Mouse (Mus musculus): ENCODE data around the gene Cdk15. TPM values are rescaled to one million over a fixed set of nuclear protein-coding genes. Genes with fewer than 3 reads are reported as not detected.

The Cdk15 gene
- 0.32 and 0.44 TPM in 2 replicates for polyA plus RNA-seq (2014; fragmentation: Nextera tagmentation; extraction: Ambion mirVana)

GRCm38 (mm10) chr1:59256751-59257231 is at the start of gene Cdk15:
TSS of gene Cdk15 (plus strand) at chr1:59256906.
- H3K9ac ChIP-seq (ENCODE audit: low read length), result no peak within 1 kb of the TSS
- 13% methylated on average over 13 of the region's 13 CpGs for WGBS
- H3K27ac ChIP-seq (ENCODE audit: low read depth), result no peak within 1 kb of the TSS
- ATAC-seq (replicated peaks; ENCODE audit: low FRiP score, low TSS enrichment, low read depth) (no peak), DNase-seq (ENCODE audit: low spot score) (peak; percentile 62)
- no peaks in the 10 kb centered on the region for H3K27me3 ChIP-seq (replicated peaks; ENCODE audit: control insufficient read depth, insufficient read depth, low read length)
- no peaks in the 10 kb centered on the region for H3K36me3 ChIP-seq (ENCODE audit: control insufficient read depth, insufficient read depth, low read length)
- H3K9me3 ChIP-seq (ENCODE audit: control insufficient read depth, low read length), result no peaks in the 10 kb centered on the region
- H3K4me3 ChIP-seq (ENCODE audit: low read depth, low read length), result no peak within 1 kb of the TSS
- peak within 1 kb of the TSS; percentile 21; the same call in 1 of the 2 replicates for H3K4me2 ChIP-seq (ENCODE audit: low read length)
- H3K4me1 ChIP-seq (replicated peaks; ENCODE audit: control insufficient read depth, insufficient read depth, low read length), result peaks cover 11% of the 10 kb centered on the region

DNA sequence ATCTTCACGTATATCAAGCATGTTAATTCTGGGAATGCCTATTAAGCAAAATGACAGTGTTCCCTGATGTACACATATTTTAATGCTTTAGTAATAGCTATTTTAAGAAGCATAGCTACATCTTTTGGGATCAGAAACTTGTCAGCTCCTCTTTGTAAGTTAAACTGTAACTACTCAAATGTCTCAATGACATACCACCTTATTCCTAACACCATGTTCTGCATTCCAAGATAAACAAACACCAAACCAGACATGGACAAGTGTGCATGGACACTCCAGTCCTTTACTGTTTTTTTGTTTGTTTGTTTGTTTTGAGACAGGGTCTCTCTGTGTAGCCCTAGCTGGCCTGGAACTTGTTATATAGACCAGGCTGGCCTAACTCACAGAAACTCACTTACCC is 48.4 kb upstream of the Cdk15 start:
- ATAC-seq (replicated peaks; ENCODE audit: low FRiP score, low TSS enrichment, low read depth) (no peak), DNase-seq (ENCODE audit: low spot score) (no peak)
- no peak overlapping the region for H3K4me3 ChIP-seq (ENCODE audit: low read depth, low read length)
- no peaks in the 10 kb centered on the region for H3K4me1 ChIP-seq (replicated peaks; ENCODE audit: control insufficient read depth, insufficient read depth, low read length)
- WGBS, result 88% methylated on average over 1 of the region's 1 CpGs
- H3K9me3 ChIP-seq (ENCODE audit: control insufficient read depth, low read length), result no peaks in the 10 kb centered on the region
- no peaks in the 10 kb centered on the region for H3K27me3 ChIP-seq (replicated peaks; ENCODE audit: control insufficient read depth, insufficient read depth, low read length)
- H3K4me2 ChIP-seq (ENCODE audit: low read length), result no peak overlapping the region
- H3K27ac ChIP-seq (ENCODE audit: low read depth), result no peak overlapping the region
- H3K9ac ChIP-seq (ENCODE audit: low read length), result no peak overlapping the region
- peaks cover 40% of the 10 kb centered on the region; the same call in 1 of the 2 replicates for H3K36me3 ChIP-seq (ENCODE audit: control insufficient read depth, insufficient read depth, low read length)

GRCm38 (mm10) chr1:59211651-59212050 is 45.1 kb upstream of the Cdk15 start:
- no peak overlapping the region for H3K9ac ChIP-seq (ENCODE audit: low read length)
- H3K4me3 ChIP-seq (ENCODE audit: low read depth, low read length), result no peak overlapping the region
- WGBS, result 68% methylated on average over 4 of the region's 4 CpGs
- H3K4me1 ChIP-seq (replicated peaks; ENCODE audit: control insufficient read depth, insufficient read depth, low read length), result no peaks in the 10 kb centered on the region
- H3K4me2 ChIP-seq (ENCODE audit: low read length), result no peak overlapping the region
- peaks cover 37% of the 10 kb centered on the region; the same call in 1 of the 2 replicates for H3K36me3 ChIP-seq (ENCODE audit: control insufficient read depth, insufficient read depth, low read length)
- H3K27ac ChIP-seq (ENCODE audit: low read depth), result no peak overlapping the region
- no peaks in the 10 kb centered on the region for H3K27me3 ChIP-seq (replicated peaks; ENCODE audit: control insufficient read depth, insufficient read depth, low read length)
- ATAC-seq (replicated peaks; ENCODE audit: low FRiP score, low TSS enrichment, low read depth), result no peak
- no peaks in the 10 kb centered on the region for H3K9me3 ChIP-seq (ENCODE audit: control insufficient read depth, low read length)
- DNase-seq (ENCODE audit: low spot score), result no peak

- no peak for ATAC-seq (replicated peaks; ENCODE audit: low FRiP score, low TSS enrichment, low read depth)
- Histone ChIP-seq H3K9ac (ENCODE audit: low read length) (no peak overlapping the region), H3K9me3 (ENCODE audit: control insufficient read depth, low read length) (no peaks in the 10 kb centered on the region), H3K4me2 (ENCODE audit: low read length) (no peak overlapping the region), H3K4me1 (replicated peaks; ENCODE audit: control insufficient read depth, insufficient read depth, low read length) (no peaks in the 10 kb centered on the region), H3K4me3 (ENCODE audit: low read depth, low read length) (no peak overlapping the region), H3K36me3 (ENCODE audit: control insufficient read depth, insufficient read depth, low read length) (peaks cover 31% of the 10 kb centered on the region; the same call in 1 of the 2 replicates), H3K27ac (ENCODE audit: low read depth) (peak overlapping the region; percentile 33; the same call in 1 of the 2 replicates), H3K27me3 (replicated peaks; ENCODE audit: control insufficient read depth, insufficient read depth, low read length) (no peaks in the 10 kb centered on the region)
- DNase-seq (ENCODE audit: low spot score), result no peak
- 71% methylated on average over 5 of the region's 5 CpGs for WGBS
Observed at GRCm38 (mm10) chr1:59212076-59212779, 44.5 kb upstream of the Cdk15 start.

GRCm38 (mm10) chr1:59212951-59213350 is 43.8 kb upstream of the Cdk15 start:
- ATAC-seq (replicated peaks; ENCODE audit: low FRiP score, low TSS enrichment, low read depth) (no peak), DNase-seq (ENCODE audit: low spot score) (no peak)
- H3K36me3 ChIP-seq (ENCODE audit: control insufficient read depth, insufficient read depth, low read length), result peaks cover 26% of the 10 kb centered on the region; the same call in 1 of the 2 replicates
- H3K9ac ChIP-seq (ENCODE audit: low read length), result no peak overlapping the region
- H3K4me2 ChIP-seq (ENCODE audit: low read length), result no peak overlapping the region
- no peaks in the 10 kb centered on the region for H3K27me3 ChIP-seq (replicated peaks; ENCODE audit: control insufficient read depth, insufficient read depth, low read length)
- no peak overlapping the region for H3K4me3 ChIP-seq (ENCODE audit: low read depth, low read length)
- H3K4me1 ChIP-seq (replicated peaks; ENCODE audit: control insufficient read depth, insufficient read depth, low read length), result no peaks in the 10 kb centered on the region
- WGBS, result no CpG with 5 or more reads among the region's 1 CpGs
- H3K27ac ChIP-seq (ENCODE audit: low read depth), result peak overlapping the region; percentile 33; the same call in 1 of the 2 replicates
- no peaks in the 10 kb centered on the region for H3K9me3 ChIP-seq (ENCODE audit: control insufficient read depth, low read length)

- WGBS, result 97% methylated on average over 11 of the region's 11 CpGs
- Histone ChIP-seq H3K4me1 (replicated peaks; ENCODE audit: control insufficient read depth, insufficient read depth, low read length) (no peaks in the 10 kb centered on the region), H3K27me3 (replicated peaks; ENCODE audit: control insufficient read depth, insufficient read depth, low read length) (no peaks in the 10 kb centered on the region), H3K4me2 (ENCODE audit: low read length) (no peak overlapping the region), H3K27ac (ENCODE audit: low read depth) (no peak overlapping the region), H3K4me3 (ENCODE audit: low read depth, low read length) (no peak overlapping the region), H3K9me3 (ENCODE audit: control insufficient read depth, low read length) (no peaks in the 10 kb centered on the region), H3K9ac (ENCODE audit: low read length) (no peak overlapping the region), H3K36me3 (ENCODE audit: control insufficient read depth, insufficient read depth, low read length) (0 out of 2 replicates have a peak, but pooled peaks cover 12% of the 10 kb centered on the region)
- no peak for ATAC-seq (replicated peaks; ENCODE audit: low FRiP score, low TSS enrichment, low read depth)
- DNase-seq (ENCODE audit: low spot score), result no peak
Observed at GRCm38 (mm10) chr1:59215446-59215845, 41.3 kb upstream of the Cdk15 start.

GRCm38 (mm10) chr1:59220371-59220770 is 36.3 kb upstream of the Cdk15 start:
- Histone ChIP-seq H3K9ac (ENCODE audit: low read length) (no peak overlapping the region), H3K27ac (ENCODE audit: low read depth) (no peak overlapping the region), H3K4me1 (replicated peaks; ENCODE audit: control insufficient read depth, insufficient read depth, low read length) (no peaks in the 10 kb centered on the region), H3K9me3 (ENCODE audit: control insufficient read depth, low read length) (no peaks in the 10 kb centered on the region), H3K4me2 (ENCODE audit: low read length) (no peak overlapping the region), H3K36me3 (ENCODE audit: control insufficient read depth, insufficient read depth, low read length) (0 out of 2 replicates have a peak, but pooled peaks cover 3% of the 10 kb centered on the region), H3K4me3 (ENCODE audit: low read depth, low read length) (no peak overlapping the region), H3K27me3 (replicated peaks; ENCODE audit: control insufficient read depth, insufficient read depth, low read length) (no peaks in the 10 kb centered on the region)
- no peak for DNase-seq (ENCODE audit: low spot score)
- WGBS, result 89% methylated on average over 3 of the region's 3 CpGs
- no peak for ATAC-seq (replicated peaks; ENCODE audit: low FRiP score, low TSS enrichment, low read depth)

DNA sequence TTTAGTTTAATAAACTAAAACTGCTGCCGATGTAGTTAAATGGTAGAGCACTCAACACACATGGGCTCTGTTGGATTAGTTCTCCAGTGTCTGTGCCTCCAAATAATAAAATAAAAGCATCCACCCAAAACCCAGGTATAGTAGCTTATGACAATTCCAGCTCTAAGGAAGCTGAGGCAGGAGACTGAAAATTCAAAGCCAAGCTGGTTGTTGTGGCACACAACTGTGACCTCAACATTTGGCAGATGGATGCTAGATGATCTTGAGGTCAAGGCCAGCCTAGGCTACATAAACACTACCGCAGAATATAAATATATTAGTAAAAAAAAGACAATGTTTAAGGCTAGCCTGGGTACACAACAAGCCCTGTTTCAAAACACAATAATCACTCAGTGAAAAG is 35.1 kb upstream of the Cdk15 start:
- no peak overlapping the region for H3K9ac ChIP-seq (ENCODE audit: low read length)
- no peak overlapping the region for H3K27ac ChIP-seq (ENCODE audit: low read depth)
- H3K9me3 ChIP-seq (ENCODE audit: control insufficient read depth, low read length), result no peaks in the 10 kb centered on the region
- H3K4me1 ChIP-seq (replicated peaks; ENCODE audit: control insufficient read depth, insufficient read depth, low read length), result no peaks in the 10 kb centered on the region
- 74% methylated on average over 2 of the region's 2 CpGs for WGBS
- ATAC-seq (replicated peaks; ENCODE audit: low FRiP score, low TSS enrichment, low read depth) (no peak), DNase-seq (ENCODE audit: low spot score) (no peak)
- H3K4me2 ChIP-seq (ENCODE audit: low read length), result no peak overlapping the region
- no peaks in the 10 kb centered on the region for H3K27me3 ChIP-seq (replicated peaks; ENCODE audit: control insufficient read depth, insufficient read depth, low read length)
- no peak overlapping the region for H3K4me3 ChIP-seq (ENCODE audit: low read depth, low read length)
- H3K36me3 ChIP-seq (ENCODE audit: control insufficient read depth, insufficient read depth, low read length), result no peaks in the 10 kb centered on the region

All from intestine, embryonic 14.5 days (tissue).